Mouse (Mus musculus): Measurements from ENCODE around the gene Gadl1. TPM values are rescaled to one million over a fixed set of nuclear protein-coding genes. Genes with fewer than 3 reads are reported as not detected.
A peak's percentile ranks its signal among the peaks of the same experiment; 100 is the strongest.
"Not testable (repeated sequence)": the region's sequence is repeated elsewhere in the genome, so short reads cannot be mapped to it uniquely, and the experiment has no call there.

Gadl1 gene
- polyA plus RNA-seq, 1 experiment from 2014 or later = 0.19 TPM

- WGBS = 88% methylated on average over 7 of the region's 7 CpGs
- no peak for ATAC-seq (replicated peaks; ENCODE audit: low FRiP score)
- H3K36me3 ChIP-seq (ENCODE audit: control insufficient read depth, insufficient read depth, low read length) = no peaks in the 10 kb centered on the region
- H3K9me3 ChIP-seq (ENCODE audit: control insufficient read depth, low read length) = no peaks in the 10 kb centered on the region
- H3K4me1 ChIP-seq (replicated peaks; ENCODE audit: control insufficient read depth, insufficient read depth, low read length) = no peaks in the 10 kb centered on the region
- no peaks in the 10 kb centered on the region for H3K27me3 ChIP-seq (ENCODE audit: control insufficient read depth, insufficient read depth, low read length)
- no peak overlapping the region for H3K9ac ChIP-seq (ENCODE audit: low read length)
- DNase-seq (ENCODE audit: low spot score) = no peak
- no peak overlapping the region for H3K4me3 ChIP-seq (ENCODE audit: low read depth, low read length)
- H3K4me2 ChIP-seq (ENCODE audit: low read depth, low read length, severe bottlenecking) = no peak overlapping the region
- H3K27ac ChIP-seq (ENCODE audit: low read depth, low read length) = no peak overlapping the region
Measured at GRCm38 (mm10) chr9:116018586-116018985, 109.3 kb downstream of the Gadl1 start.

DNA sequence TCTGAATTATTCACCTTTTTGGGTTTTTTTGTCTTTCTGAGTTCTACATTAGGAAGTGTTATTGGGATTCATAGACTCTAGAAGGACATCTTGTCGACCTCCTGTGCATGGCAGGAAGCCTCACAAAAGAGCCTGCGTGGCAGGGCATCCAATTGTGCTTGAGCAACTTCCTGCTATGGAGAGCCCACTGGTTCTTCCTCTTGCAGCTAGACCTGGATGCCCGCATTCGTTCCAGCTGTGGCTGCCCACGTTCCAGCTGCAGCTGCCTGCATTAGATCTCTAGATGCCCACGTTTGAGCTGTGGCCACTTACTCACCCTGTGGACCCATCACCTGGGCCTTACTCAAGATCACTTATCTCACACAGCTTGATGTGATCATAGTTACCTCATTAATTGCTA is 116.1 kb downstream of the Gadl1 start:
- ATAC-seq (replicated peaks; ENCODE audit: low FRiP score) (no peak), DNase-seq (ENCODE audit: low spot score) (no peak)
- Histone ChIP-seq H3K4me3 (ENCODE audit: low read depth, low read length) (no peak overlapping the region), H3K36me3 (ENCODE audit: control insufficient read depth, insufficient read depth, low read length) (no peaks in the 10 kb centered on the region), H3K9ac (ENCODE audit: low read length) (no peak overlapping the region), H3K4me1 (replicated peaks; ENCODE audit: control insufficient read depth, insufficient read depth, low read length) (no peaks in the 10 kb centered on the region), H3K4me2 (ENCODE audit: low read depth, low read length, severe bottlenecking) (no peak overlapping the region), H3K27ac (ENCODE audit: low read depth, low read length) (no peak overlapping the region), H3K27me3 (ENCODE audit: control insufficient read depth, insufficient read depth, low read length) (no peaks in the 10 kb centered on the region), H3K9me3 (ENCODE audit: control insufficient read depth, low read length) (no peaks in the 10 kb centered on the region)
- WGBS = 87% methylated on average over 6 of the region's 6 CpGs

DNA sequence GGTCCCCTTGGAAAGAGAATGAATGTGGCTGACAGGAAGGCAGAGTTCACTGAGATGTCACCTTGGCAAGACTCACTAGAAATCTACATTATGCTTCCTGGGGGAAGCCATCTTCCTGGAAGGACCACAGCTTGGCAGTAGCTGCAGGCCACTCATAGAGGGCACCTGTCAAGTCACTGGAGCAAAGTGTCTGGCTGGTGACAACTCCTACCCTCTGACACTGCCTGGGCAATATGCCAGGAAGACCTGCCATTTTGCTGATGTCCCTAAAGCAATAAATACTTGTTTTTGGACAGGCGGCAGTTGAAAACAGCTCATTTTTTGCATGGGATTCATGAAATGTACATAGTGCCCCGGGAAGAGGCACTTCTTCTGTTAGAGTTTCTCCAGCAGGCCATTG is 119.8 kb downstream of the Gadl1 start:
- ATAC-seq (replicated peaks; ENCODE audit: low FRiP score) (no peak), DNase-seq (ENCODE audit: low spot score) (no peak)
- Histone ChIP-seq H3K27ac (ENCODE audit: low read depth, low read length) (no peak overlapping the region), H3K9me3 (ENCODE audit: control insufficient read depth, low read length) (no peaks in the 10 kb centered on the region), H3K9ac (ENCODE audit: low read length) (no peak overlapping the region), H3K36me3 (ENCODE audit: control insufficient read depth, insufficient read depth, low read length) (no peaks in the 10 kb centered on the region), H3K4me2 (ENCODE audit: low read depth, low read length, severe bottlenecking) (no peak overlapping the region), H3K4me3 (ENCODE audit: low read depth, low read length) (no peak overlapping the region), H3K4me1 (replicated peaks; ENCODE audit: control insufficient read depth, insufficient read depth, low read length) (0 out of 2 replicates have a peak, but pooled peaks cover 3% of the 10 kb centered on the region), H3K27me3 (ENCODE audit: control insufficient read depth, insufficient read depth, low read length) (no peaks in the 10 kb centered on the region)
- WGBS = 96% methylated on average over 2 of the region's 2 CpGs

GRCm38 (mm10) chr9:116032711-116033110 is 123.5 kb downstream of the Gadl1 start:
- Histone ChIP-seq H3K4me3 (ENCODE audit: low read depth, low read length) (no peak overlapping the region), H3K4me1 (replicated peaks; ENCODE audit: control insufficient read depth, insufficient read depth, low read length) (0 out of 2 replicates have a peak, but pooled peaks cover 3% of the 10 kb centered on the region), H3K9ac (ENCODE audit: low read length) (no peak overlapping the region), H3K36me3 (ENCODE audit: control insufficient read depth, insufficient read depth, low read length) (no peaks in the 10 kb centered on the region), H3K9me3 (ENCODE audit: control insufficient read depth, low read length) (no peaks in the 10 kb centered on the region), H3K27me3 (ENCODE audit: control insufficient read depth, insufficient read depth, low read length) (no peaks in the 10 kb centered on the region), H3K27ac (ENCODE audit: low read depth, low read length) (no peak overlapping the region), H3K4me2 (ENCODE audit: low read depth, low read length, severe bottlenecking) (no peak overlapping the region)
- DNase-seq (ENCODE audit: low spot score) (no peak), ATAC-seq (replicated peaks; ENCODE audit: low FRiP score) (no peak)
- WGBS = 67% methylated on average over 5 of the region's 5 CpGs

DNA sequence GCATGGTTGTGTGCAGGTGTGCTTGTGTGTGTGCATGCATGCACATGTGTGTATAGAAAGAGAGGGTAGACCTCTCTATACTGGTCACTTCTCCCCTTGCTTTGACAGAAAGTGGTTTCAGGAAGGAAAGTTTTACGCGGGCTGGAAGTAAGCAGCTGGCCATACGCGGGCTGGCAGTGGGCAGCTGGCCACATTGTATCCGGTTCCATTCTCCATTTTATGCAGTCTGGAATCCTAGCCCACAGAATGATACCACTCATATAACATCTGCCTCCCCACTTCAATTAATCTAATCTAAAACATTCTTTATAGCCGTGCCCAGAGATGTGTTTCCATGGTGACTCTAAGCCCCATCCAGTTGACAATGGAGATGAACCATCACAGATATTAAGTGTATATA is 129.0 kb downstream of the Gadl1 start:
- no peak overlapping the region for H3K27ac ChIP-seq (ENCODE audit: low read depth, low read length)
- no peak overlapping the region for H3K9ac ChIP-seq (ENCODE audit: low read length)
- no peaks in the 10 kb centered on the region for H3K4me1 ChIP-seq (replicated peaks; ENCODE audit: control insufficient read depth, insufficient read depth, low read length)
- WGBS = 91% methylated on average over 6 of the region's 6 CpGs
- no peaks in the 10 kb centered on the region for H3K36me3 ChIP-seq (ENCODE audit: control insufficient read depth, insufficient read depth, low read length)
- H3K4me3 ChIP-seq (ENCODE audit: low read depth, low read length) = no peak overlapping the region
- DNase-seq (ENCODE audit: low spot score) (no peak), ATAC-seq (replicated peaks; ENCODE audit: low FRiP score) (no peak)
- no peak overlapping the region for H3K4me2 ChIP-seq (ENCODE audit: low read depth, low read length, severe bottlenecking)
- no peaks in the 10 kb centered on the region for H3K27me3 ChIP-seq (ENCODE audit: control insufficient read depth, insufficient read depth, low read length)
- H3K9me3 ChIP-seq (ENCODE audit: control insufficient read depth, low read length) = no peaks in the 10 kb centered on the region

- Histone ChIP-seq H3K4me2 (ENCODE audit: low read depth, low read length, severe bottlenecking) (no peak overlapping the region), H3K9ac (ENCODE audit: low read length) (no peak overlapping the region), H3K9me3 (ENCODE audit: control insufficient read depth, low read length) (no peaks in the 10 kb centered on the region), H3K27me3 (ENCODE audit: control insufficient read depth, insufficient read depth, low read length) (no peaks in the 10 kb centered on the region), H3K4me1 (replicated peaks; ENCODE audit: control insufficient read depth, insufficient read depth, low read length) (no peaks in the 10 kb centered on the region), H3K27ac (ENCODE audit: low read depth, low read length) (no peak overlapping the region), H3K4me3 (ENCODE audit: low read depth, low read length) (no peak overlapping the region), H3K36me3 (ENCODE audit: control insufficient read depth, insufficient read depth, low read length) (no peaks in the 10 kb centered on the region)
- ATAC-seq (replicated peaks; ENCODE audit: low FRiP score) = no peak
- no peak for DNase-seq (ENCODE audit: low spot score)
- 91% methylated on average over 4 of the region's 4 CpGs for WGBS
Measured at GRCm38 (mm10) chr9:116039981-116040380, 130.7 kb downstream of the Gadl1 start.

DNA sequence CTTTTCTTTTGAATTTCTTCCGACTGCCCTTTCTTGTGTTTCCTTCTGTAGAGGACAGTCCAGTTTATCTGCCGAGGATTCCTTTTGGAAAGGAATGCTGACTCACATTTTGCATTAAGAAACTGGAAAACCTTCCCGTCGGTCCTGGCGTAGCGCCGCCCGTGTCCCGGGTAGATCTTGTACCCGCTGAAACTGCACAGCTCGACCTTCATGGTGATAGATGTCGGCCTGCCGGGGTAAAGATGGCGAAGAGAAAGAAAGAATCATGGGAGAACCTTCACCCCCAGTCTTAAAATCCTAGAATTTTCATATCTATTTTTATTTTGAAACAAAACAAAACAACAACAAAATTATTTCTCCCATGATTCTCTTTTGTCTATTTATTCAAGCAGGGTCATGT is 131.6 kb downstream of the Gadl1 start:
- H3K4me1 ChIP-seq (replicated peaks; ENCODE audit: control insufficient read depth, insufficient read depth, low read length); ATAC-seq (replicated peaks; ENCODE audit: low FRiP score); H3K27me3 ChIP-seq (ENCODE audit: control insufficient read depth, insufficient read depth, low read length); DNase-seq (ENCODE audit: low spot score); H3K27ac ChIP-seq (ENCODE audit: low read depth, low read length); H3K9ac ChIP-seq (ENCODE audit: low read length); H3K4me3 ChIP-seq (ENCODE audit: low read depth, low read length); H3K9me3 ChIP-seq (ENCODE audit: control insufficient read depth, low read length); H3K4me2 ChIP-seq (ENCODE audit: low read depth, low read length, severe bottlenecking); H3K36me3 ChIP-seq (ENCODE audit: control insufficient read depth, insufficient read depth, low read length): not testable (repeated sequence)
- 94% methylated on average over 14 of the region's 14 CpGs for WGBS

DNA sequence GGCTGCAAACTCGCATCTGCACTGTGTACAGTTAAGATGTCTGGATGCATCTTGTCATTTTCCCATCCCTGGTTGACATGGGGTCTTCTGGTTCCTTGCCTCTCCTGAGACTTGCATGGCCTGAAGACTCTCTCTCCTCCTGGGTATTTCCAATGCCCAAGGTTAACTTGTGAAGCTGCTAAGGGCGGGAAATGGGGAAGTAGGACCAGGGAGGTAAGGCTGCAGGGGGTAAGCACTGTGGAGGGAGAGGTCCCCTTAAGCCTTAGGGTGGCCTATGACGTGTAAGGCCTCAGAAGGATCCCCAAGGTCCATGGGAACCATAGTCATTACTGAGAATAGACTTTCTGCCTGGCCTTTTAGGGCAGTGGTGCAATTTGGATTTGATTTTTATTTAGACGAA is 132.1 kb downstream of the Gadl1 start:
- H3K36me3 ChIP-seq (ENCODE audit: control insufficient read depth, insufficient read depth, low read length) = no peaks in the 10 kb centered on the region

GRCm38 (mm10) chr9:116041787-116042186 is 132.5 kb downstream of the Gadl1 start:
- ATAC-seq (replicated peaks; ENCODE audit: low FRiP score) = no peak

More for the DNA sequence above, 132.1 kb downstream of the Gadl1 start:
- 77% methylated on average over 4 of the region's 4 CpGs for WGBS
- Histone ChIP-seq H3K4me3 (ENCODE audit: low read depth, low read length) (no peak overlapping the region), H3K27me3 (ENCODE audit: control insufficient read depth, insufficient read depth, low read length) (no peaks in the 10 kb centered on the region), H3K9ac (ENCODE audit: low read length) (no peak overlapping the region), H3K4me1 (replicated peaks; ENCODE audit: control insufficient read depth, insufficient read depth, low read length) (no peaks in the 10 kb centered on the region), H3K27ac (ENCODE audit: low read depth, low read length) (no peak overlapping the region), H3K4me2 (ENCODE audit: low read depth, low read length, severe bottlenecking) (no peak overlapping the region), H3K9me3 (ENCODE audit: control insufficient read depth, low read length) (no peaks in the 10 kb centered on the region)
- DNase-seq (ENCODE audit: low spot score) = no peak
- no peak for ATAC-seq (replicated peaks; ENCODE audit: low FRiP score)

More at GRCm38 (mm10) chr9:116041787-116042186, 132.5 kb downstream of the Gadl1 start:
- WGBS = 11% methylated on average over 3 of the region's 3 CpGs
- Histone ChIP-seq H3K4me3 (ENCODE audit: low read depth, low read length) (no peak overlapping the region), H3K9ac (ENCODE audit: low read length) (no peak overlapping the region), H3K9me3 (ENCODE audit: control insufficient read depth, low read length) (no peaks in the 10 kb centered on the region), H3K4me1 (replicated peaks; ENCODE audit: control insufficient read depth, insufficient read depth, low read length) (no peaks in the 10 kb centered on the region), H3K36me3 (ENCODE audit: control insufficient read depth, insufficient read depth, low read length) (no peaks in the 10 kb centered on the region), H3K4me2 (ENCODE audit: low read depth, low read length, severe bottlenecking) (no peak overlapping the region), H3K27me3 (ENCODE audit: control insufficient read depth, insufficient read depth, low read length) (no peaks in the 10 kb centered on the region), H3K27ac (ENCODE audit: low read depth, low read length) (no peak overlapping the region)
- DNase-seq (ENCODE audit: low spot score) = peak; percentile 88

All from forebrain, embryonic 11.5 days (tissue).